Mouse (Mus musculus): ENCODE results near the gene Atrnl1.

GRCm38 (mm10) chr19:58119681-58120173 lies 508.9 kb downstream of the Atrnl1 start:
- TF ChIP-seq CTCF (IDR thresholded peaks at IDR 0.05; ENCODE audit: extremely low read depth, insufficient read length, insufficient replicate concordance, low read depth, low read length) (no peak), POLR2A (IDR thresholded peaks at IDR 0.05; ENCODE audit: low read depth, low read length) (no peak)

All from small intestine, adult 2 months (tissue).